Mouse (Mus musculus) liver, embryonic 14.5 days (tissue): ENCODE data around the gene Fgfr2.

Source experiments
- CTCF ChIP-seq: IDR thresholded peaks from 2 replicates; pipeline ENCODE4 v1.5.1; 2016; ENCODE audit warnings: antibody characterized with exemption, low read depth, control low read depth
- EP300 ChIP-seq: IDR thresholded peaks from 2 replicates; pipeline ENCODE4 v1.6.1; 2016; ENCODE audit warnings: antibody characterized with exemption, low read depth

GRCm38 (mm10) chr7:130673169-130674033 lies 2449.7 kb downstream of the Fgfr2 start:
- TF ChIP-seq CTCF, result peak; percentile 70
- TF ChIP-seq EP300, result no peak
